Mouse (Mus musculus) 3T3-L1 (cell line): ENCODE measurements around the gene Acad12.

Source experiments
- DNase-seq: peaks from one replicate; pipeline ENCODE4 v3.0.0-alpha.2; 2015; ENCODE audit warnings: low read depth, low spot score

Gene Acad12

GRCm38 (mm10) chr5:121583765-121584501 lies 34.8 kb downstream of the Acad12 start:
- peak; percentile 98 for DNase-seq

- no peak for DNase-seq
Measured at GRCm38 (mm10) chr5:121581945-121582344, 36.8 kb downstream of the Acad12 start.

GRCm38 (mm10) chr5:121576927-121577488 lies 41.7 kb downstream of the Acad12 start:
- DNase-seq: no peak

- no peak for DNase-seq
Measured at GRCm38 (mm10) chr5:121575867-121576266, 42.9 kb downstream of the Acad12 start.

GRCm38 (mm10) chr5:121574145-121574544 lies 44.6 kb downstream of the Acad12 start:
- DNase-seq: no peak

- DNase-seq: no peak
Measured at GRCm38 (mm10) chr5:121570787-121571186, 48.0 kb downstream of the Acad12 start.

- DNase-seq: no peak
Measured at GRCm38 (mm10) chr5:121569881-121570420, 48.8 kb downstream of the Acad12 start.

- DNase-seq: no peak
Measured at GRCm38 (mm10) chr5:121566035-121566681, 52.6 kb downstream of the Acad12 start.

- DNase-seq: peak; percentile 89
Measured at GRCm38 (mm10) chr5:121564468-121564895, 54.3 kb downstream of the Acad12 start.

- DNase-seq: peak; percentile 11
Measured at GRCm38 (mm10) chr5:121562436-121562835, 56.3 kb downstream of the Acad12 start.

GRCm38 (mm10) chr5:121549196-121549595 lies 69.5 kb downstream of the Acad12 start:
- DNase-seq: no peak

GRCm38 (mm10) chr5:121547084-121547483 lies 71.7 kb downstream of the Acad12 start:
- no peak for DNase-seq
